Mouse (Mus musculus) liver, postnatal 0 days (tissue): ENCODE measurements around the gene Gipc2. TPM values are rescaled to one million over a fixed set of nuclear protein-coding genes. Genes with fewer than 3 reads are reported as not detected.

ENCODE experiments used
- ATAC-seq: fragments of 200-750 bp; cut with Nextera tagmentation; 2 replicates; pipeline ENCODE4 v1.8.0; 2017; ENCODE audit warnings: mild to moderate bottlenecking, moderate library complexity
- DNase-seq: peaks from one replicate; pipeline ENCODE4 v3.0.0-alpha.2; 2016
- H3K27ac ChIP-seq: fragments of 300-500 bp; sonication (generic); 2 replicates; pipeline ENCODE4 v1.5.1; 2014; ENCODE audit warnings: antibody characterized with exemption, moderate library complexity, mild to moderate bottlenecking, low read depth
- H3K27me3 ChIP-seq: fragments of 300-500 bp; sonication (generic); 2 replicates; pipeline ENCODE4 v1.6.1; 2014; ENCODE audit warnings: low read length, control low read depth, mixed read lengths; ENCODE audit not compliant: insufficient read depth
- H3K36me3 ChIP-seq: fragments of 300-500 bp; sonication (generic); replicated peaks from 2 replicates; pipeline ENCODE4 v1.6.1; 2014; ENCODE audit warnings: mild to moderate bottlenecking, control low read depth, low read length, moderate library complexity, mixed read lengths; ENCODE audit not compliant: insufficient read depth
- H3K4me1 ChIP-seq: fragments of 300-500 bp; sonication (generic); 2 replicates; pipeline ENCODE4 v1.6.1; 2014; ENCODE audit warnings: antibody characterized with exemption, mild to moderate bottlenecking, control low read depth; ENCODE audit not compliant: insufficient read depth
- H3K4me2 ChIP-seq: fragments of 300-500 bp; sonication (generic); 2 replicates; pipeline ENCODE4 v1.6.1; 2014; ENCODE audit warnings: low read depth, mild to moderate bottlenecking, low read length, moderate library complexity, mixed read lengths
- H3K4me3 ChIP-seq: fragments of 300-500 bp; sonication (generic); 2 replicates; pipeline ENCODE4 v1.5.1; 2014; ENCODE audit warnings: low read depth, low read length
- H3K9ac ChIP-seq: fragments of 300-500 bp; sonication (generic); replicated peaks from 2 replicates; pipeline ENCODE4 v1.6.1; 2014; ENCODE audit warnings: mild to moderate bottlenecking, moderate library complexity
- H3K9me3 ChIP-seq: fragments of 300-500 bp; sonication (generic); 2 replicates; pipeline ENCODE4 v1.6.1; 2016; ENCODE audit warnings: mild to moderate bottlenecking, control low read depth, low read length, mixed read lengths
- CTCF ChIP-seq: sonication (generic); IDR thresholded peaks from 2 replicates; pipeline ENCODE4 v1.5.1; 2016; ENCODE audit warnings: antibody characterized with exemption, low read depth
- EP300 ChIP-seq: IDR thresholded peaks from 2 replicates; pipeline ENCODE4 v1.6.1; 2016; ENCODE audit warnings: antibody characterized with exemption, low read depth, mild to moderate bottlenecking
- WGBS: fragments of 180-500 bp; shearing (Covaris S2); extraction: QIAGEN DNeasy Blood & Tissue Kit; methylation state at CpG from one replicate; pipeline ENCODE4 v1.1.7; 2014; ENCODE audit not compliant: insufficient replicate concordance; 5-methylcytosine and 5-hydroxymethylcytosine counted together
- polyA plus RNA-seq: library from polyadenylated mRNA; unstranded; fragments of >200 nt; fragmentation: Nextera tagmentation; extraction: Ambion mirVana; gene quantifications from 2 replicates; pipeline ENCODE4 v1.2.1, GENCODE M21; 2015

Gipc2 gene
- polyA plus RNA-seq, 1 experiment from 2014 or later: 3.5 TPM

- H3K4me3 ChIP-seq: 0 out of 2 replicates have a peak overlapping the region, but pooled peaks have one; percentile 30
- 50% methylated on average over 1 of the region's 1 CpGs for WGBS
- no peaks in the 10 kb centered on the region for H3K27me3 ChIP-seq
- H3K27ac ChIP-seq: peak overlapping the region; percentile 70
- ATAC-seq: peak; percentile 94
- H3K4me2 ChIP-seq: peak overlapping the region; percentile 62
- DNase-seq: peak; percentile 36
- TF ChIP-seq EP300: peak; percentile 98
- TF ChIP-seq CTCF: no peak
- no peaks in the 10 kb centered on the region for H3K36me3 ChIP-seq
- H3K4me1 ChIP-seq: peaks cover 36% of the 10 kb centered on the region
- peak overlapping the region; percentile 31; the same call in 1 of the 2 replicates for H3K9ac ChIP-seq
- no peaks in the 10 kb centered on the region for H3K9me3 ChIP-seq
Observed at GRCm38 (mm10) chr3:152152483-152152804, 13.6 kb downstream of the Gipc2 start.

- peak; percentile 56 for DNase-seq
- WGBS: 55% methylated on average over 27 of the region's 29 CpGs
- Histone ChIP-seq H3K9me3 (no peaks in the 10 kb centered on the region), H3K4me3 (peak overlapping the region; percentile 30), H3K27me3 (no peaks in the 10 kb centered on the region), H3K4me1 (peaks cover 36% of the 10 kb centered on the region), H3K27ac (peak overlapping the region; percentile 70), H3K9ac (peak overlapping the region; percentile 31), H3K36me3 (no peaks in the 10 kb centered on the region), H3K4me2 (peak overlapping the region; percentile 62)
- peak; percentile 74 for ATAC-seq
- TF ChIP-seq CTCF (no peak), EP300 (no peak)
Observed at GRCm38 (mm10) chr3:152151725-152152482, 14.1 kb downstream of the Gipc2 start.

GRCm38 (mm10) chr3:152149863-152150262 lies 16.2 kb downstream of the Gipc2 start:
- Histone ChIP-seq H3K27ac (peak overlapping the region; percentile 45; the same call in 1 of the 2 replicates), H3K4me1 (peaks cover 36% of the 10 kb centered on the region), H3K9me3 (no peaks in the 10 kb centered on the region), H3K9ac (no peak overlapping the region), H3K27me3 (no peaks in the 10 kb centered on the region), H3K4me2 (no peak overlapping the region), H3K4me3 (no peak overlapping the region), H3K36me3 (no peaks in the 10 kb centered on the region)
- WGBS: 8% methylated on average over 3 of the region's 3 CpGs
- TF ChIP-seq EP300 (no peak), CTCF (no peak)
- no peak for ATAC-seq
- no peak for DNase-seq

GRCm38 (mm10) chr3:152149449-152149848 lies 16.6 kb downstream of the Gipc2 start:
- no peaks in the 10 kb centered on the region for H3K36me3 ChIP-seq
- no peaks in the 10 kb centered on the region for H3K9me3 ChIP-seq
- H3K4me3 ChIP-seq: no peak overlapping the region
- peak overlapping the region; percentile 45; the same call in 1 of the 2 replicates for H3K27ac ChIP-seq
- ATAC-seq (no peak), DNase-seq (no peak)
- H3K9ac ChIP-seq: no peak overlapping the region
- peaks cover 36% of the 10 kb centered on the region for H3K4me1 ChIP-seq
- H3K4me2 ChIP-seq: no peak overlapping the region
- no peaks in the 10 kb centered on the region for H3K27me3 ChIP-seq
- WGBS: 31% methylated on average over 7 of the region's 7 CpGs
- TF ChIP-seq EP300: no peak

- DNase-seq (no peak), ATAC-seq (no peak)
- no peak overlapping the region for H3K4me3 ChIP-seq
- H3K4me2 ChIP-seq: no peak overlapping the region
- peaks cover 21% of the 10 kb centered on the region for H3K4me1 ChIP-seq
- H3K27me3 ChIP-seq: no peaks in the 10 kb centered on the region
- no peak overlapping the region for H3K27ac ChIP-seq
- no peak overlapping the region for H3K9ac ChIP-seq
- no peaks in the 10 kb centered on the region for H3K9me3 ChIP-seq
- 66% methylated on average over 12 of the region's 12 CpGs for WGBS
- no peaks in the 10 kb centered on the region for H3K36me3 ChIP-seq
- TF ChIP-seq CTCF (no peak), EP300 (no peak)
Observed at GRCm38 (mm10) chr3:152147085-152147831, 18.8 kb downstream of the Gipc2 start.

- DNase-seq (no peak), ATAC-seq (0 out of 2 replicates have a peak, but pooled peaks have one; percentile 12)
- H3K9ac ChIP-seq: no peak overlapping the region
- H3K9me3 ChIP-seq: no peaks in the 10 kb centered on the region
- peaks cover 11% of the 10 kb centered on the region for H3K4me1 ChIP-seq
- H3K36me3 ChIP-seq: no peaks in the 10 kb centered on the region
- no peak overlapping the region for H3K4me3 ChIP-seq
- 65% methylated on average over 2 of the region's 2 CpGs for WGBS
- H3K27me3 ChIP-seq: no peaks in the 10 kb centered on the region
- H3K4me2 ChIP-seq: no peak overlapping the region
- H3K27ac ChIP-seq: no peak overlapping the region
- no peak for TF ChIP-seq CTCF
- TF ChIP-seq EP300: no peak
Observed at GRCm38 (mm10) chr3:152145186-152145585, 20.8 kb downstream of the Gipc2 start.
